Mouse (Mus musculus) cortical plate, adult 2 months (tissue): ENCODE measurements at regions not wholly inside any gene's neighbourhood (a gene's known extent, or its start where the extent isn't known, plus 50 kb on each side); places are given as distances from the start of the nearest gene placed in this dataset.

Source experiments
- H3K27ac ChIP-seq: fragments of 200-500 bp; 2 replicates; pipeline ENCODE4 v1.5.1; 2012; ENCODE audit warnings: low read length, control low read depth, inconsistent platforms; ENCODE audit not compliant: insufficient read depth
- H3K4me1 ChIP-seq: fragments of 200-500 bp; 2 replicates; pipeline ENCODE4 v1.6.1; 2011; ENCODE audit warnings: low read length; ENCODE audit not compliant: control insufficient read depth, insufficient read depth
- H3K4me3 ChIP-seq: fragments of 200-500 bp; 2 replicates; pipeline ENCODE4 v1.5.1; 2011; ENCODE audit warnings: mild to moderate bottlenecking, low read length, control low read depth; ENCODE audit not compliant: insufficient read depth
- CTCF ChIP-seq: fragments of 200-500 bp; IDR thresholded peaks from 2 replicates; pipeline ENCODE4 v1.5.1; 2011; ENCODE audit warnings: mild to moderate bottlenecking, control low read depth, low read length; ENCODE audit not compliant: insufficient read depth; ENCODE audit errors: extremely low read depth
- POLR2A ChIP-seq: fragments of 200-500 bp; IDR thresholded peaks from 2 replicates; pipeline ENCODE4 v1.6.1; 2011; ENCODE audit warnings: mild to moderate bottlenecking, low read length, control low read depth; ENCODE audit not compliant: insufficient read depth; ENCODE audit errors: extremely low read depth

GRCm38 (mm10) chr6:36058206-36058605 is 329.7 kb upstream of the Chrm2 start:
- no peak for TF ChIP-seq CTCF
- TF ChIP-seq POLR2A = no peak
- no peaks in the 10 kb centered on the region for H3K4me1 ChIP-seq
- H3K27ac ChIP-seq = no peak overlapping the region
- no peak overlapping the region for H3K4me3 ChIP-seq

- Histone ChIP-seq H3K4me1 (no peaks in the 10 kb centered on the region), H3K4me3 (no peak overlapping the region), H3K27ac (no peak overlapping the region)
- TF ChIP-seq CTCF (no peak), POLR2A (no peak)
Observed at GRCm38 (mm10) chr6:36060411-36060810, 327.5 kb upstream of the Chrm2 start.

- no peaks in the 10 kb centered on the region for H3K4me1 ChIP-seq
- H3K27ac ChIP-seq = no peak overlapping the region
- TF ChIP-seq POLR2A = no peak
- no peak for TF ChIP-seq CTCF
- H3K4me3 ChIP-seq = no peak overlapping the region
Observed at GRCm38 (mm10) chr6:36064919-36065318, 323.0 kb upstream of the Chrm2 start.

- TF ChIP-seq POLR2A = no peak
- no peak for TF ChIP-seq CTCF
- Histone ChIP-seq H3K4me3 (no peak overlapping the region), H3K4me1 (no peaks in the 10 kb centered on the region), H3K27ac (no peak overlapping the region)
Observed at GRCm38 (mm10) chr6:36068690-36069089, 319.2 kb upstream of the Chrm2 start.

GRCm38 (mm10) chr6:36079559-36079958 is 308.3 kb upstream of the Chrm2 start:
- no peak overlapping the region for H3K27ac ChIP-seq
- H3K4me3 ChIP-seq = no peak overlapping the region
- no peaks in the 10 kb centered on the region for H3K4me1 ChIP-seq
- no peak for TF ChIP-seq POLR2A
- TF ChIP-seq CTCF = no peak

- TF ChIP-seq POLR2A = no peak
- Histone ChIP-seq H3K27ac (no peak overlapping the region), H3K4me3 (no peak overlapping the region), H3K4me1 (no peaks in the 10 kb centered on the region)
Observed at GRCm38 (mm10) chr6:36093584-36093983, 294.3 kb upstream of the Chrm2 start.

GRCm38 (mm10) chr6:36094075-36094474 is 293.8 kb upstream of the Chrm2 start:
- H3K4me1 ChIP-seq = no peaks in the 10 kb centered on the region
- H3K27ac ChIP-seq = no peak overlapping the region
- TF ChIP-seq CTCF = no peak
- TF ChIP-seq POLR2A = no peak
- no peak overlapping the region for H3K4me3 ChIP-seq

- TF ChIP-seq POLR2A (no peak), CTCF (no peak)
- H3K27ac ChIP-seq = no peak overlapping the region
- no peak overlapping the region for H3K4me3 ChIP-seq
- no peaks in the 10 kb centered on the region for H3K4me1 ChIP-seq
Observed at GRCm38 (mm10) chr6:36097391-36097790, 290.5 kb upstream of the Chrm2 start.

- TF ChIP-seq POLR2A (no peak), CTCF (no peak)
- no peak overlapping the region for H3K4me3 ChIP-seq
- H3K27ac ChIP-seq = no peak overlapping the region
- H3K4me1 ChIP-seq = no peaks in the 10 kb centered on the region
Observed at GRCm38 (mm10) chr6:36098179-36098578, 289.7 kb upstream of the Chrm2 start.

- no peak overlapping the region for H3K4me3 ChIP-seq
- no peak overlapping the region for H3K27ac ChIP-seq
- H3K4me1 ChIP-seq = no peaks in the 10 kb centered on the region
- no peak for TF ChIP-seq CTCF
- TF ChIP-seq POLR2A = no peak
Observed at GRCm38 (mm10) chr6:36108830-36109229, 279.1 kb upstream of the Chrm2 start.

- Histone ChIP-seq H3K4me3 (no peak overlapping the region), H3K27ac (no peak overlapping the region), H3K4me1 (no peaks in the 10 kb centered on the region)
- TF ChIP-seq CTCF = no peak
Observed at GRCm38 (mm10) chr6:36137223-36137622, 250.7 kb upstream of the Chrm2 start.
